Comparison of ENCODE assay signal across 15 mouse cellular contexts in genomic region chr16:42779957-42780356, GRCm38 (mm10).
DNase-seq lines count a peak whose midpoint lies in the region; ATAC-seq lines count a peak whose summit lies in the region.
"Had no signal": no experiment of that assay in that cellular context is flagged by ENCODE, and none has a peak within 500 bp of the region (broad histone marks: within the 10 kb centered on the region; RNA-seq: fewer than 3 reads in every experiment).

No protein-coding gene starts in this region.

- peak; percentile 28 for DNase-seq in adrenal gland, postnatal 14 days
- DNase-seq in adrenal gland, postnatal 4 days (ENCODE audit: low spot score in 2 of 2) = no peak
- peak; percentile 12 for DNase-seq in kidney, postnatal 10 days
- DNase-seq in kidney, adult 18-20 months = no peak
- DNase-seq in 3T3-L1 (ENCODE audit: low read depth, low spot score) = peak; percentile 49
- DNase-seq in adrenal gland, postnatal 36 days = peak; percentile 20 to 40
- no peak for DNase-seq in embryo, embryonic 10 days (ENCODE audit: low spot score)
- DNase-seq: B cell, adult 2 months; cerebellum, adult 18-20 months; kidney, adult 8-10 months; left cerebral cortex, postnatal 4 days; liver, embryonic 13.5 days; lung, postnatal 10 days; thymus, postnatal 14 days had no signal

- ATAC-seq in monocyte, adult 5-6 weeks (replicated peaks; ENCODE audit: insufficient number of reproducible peaks, low FRiP score, low TSS enrichment, poor library complexity, severe bottlenecking) = no peak

Comparison
In these comparisons a context has a peak if more than half of its experiments do, and no peak if none do; other contexts are left out.
1. DNase-seq: peak in adrenal gland, postnatal 14 days (single experiment), kidney, postnatal 10 days (single experiment), 3T3-L1 (single experiment) and adrenal gland, postnatal 36 days (2 of 2); none in adrenal gland, postnatal 4 days (0 of 2), kidney, adult 18-20 months (single experiment) and embryo, embryonic 10 days (single experiment).